Mouse (Mus musculus) layer of hippocampus, postnatal 36 days (tissue): ENCODE data around the gene Primpol. TPM values are rescaled to one million over a fixed set of nuclear protein-coding genes. Genes with fewer than 3 reads are reported as not detected.
A peak's percentile ranks its signal among the peaks of the same experiment; 100 is the strongest.

Experiments used
- DNase-seq, 2 experiments: peaks; one replicate each; pipeline ENCODE4 v3.0.0; 2022
- total RNA-seq, 2 experiments: library from RNA; stranded (reverse); gene quantifications; 2 replicates each; pipeline ENCODE4 v1.2.3; 2021

Primpol gene
- 1 to 10 TPM; 4.2 to 4.8 TPM for total RNA-seq

- peak; percentile 91 for DNase-seq
Observed at GRCm38 (mm10) chr8:46616879-46617689, at the start of gene Primpol, which contains the start of gene Casp3. Gene Primpol (minus strand): TSS chr8:46617212. Gene Casp3 (plus strand): TSS chr8:46617291.

- no peak for DNase-seq
Observed at GRCm38 (mm10) chr8:46655919-46656318, 38.9 kb upstream of the Primpol start.

- DNase-seq = no peak
Observed at GRCm38 (mm10) chr8:46651872-46652271, 34.9 kb upstream of the Primpol start.

- DNase-seq = no peak
Observed at GRCm38 (mm10) chr8:46648421-46648820, 31.4 kb upstream of the Primpol start.

GRCm38 (mm10) chr8:46641272-46641671, 24.3 kb upstream of the Primpol start:
- no peak for DNase-seq

- no peak for DNase-seq
Observed at GRCm38 (mm10) chr8:46639852-46640251, 22.8 kb upstream of the Primpol start.

GRCm38 (mm10) chr8:46639010-46639571, 22.1 kb upstream of the Primpol start:
- peak in 1 of 2 experiments; percentile 21 for DNase-seq

- DNase-seq = no peak
Observed at GRCm38 (mm10) chr8:46630932-46631331, 13.9 kb upstream of the Primpol start.

- no peak for DNase-seq
Observed at GRCm38 (mm10) chr8:46630422-46630821, 13.4 kb upstream of the Primpol start.

GRCm38 (mm10) chr8:46628645-46629044, 11.6 kb upstream of the Primpol start:
- DNase-seq = no peak

GRCm38 (mm10) chr8:46627881-46628280, 10.9 kb upstream of the Primpol start:
- no peak for DNase-seq

- no peak for DNase-seq
Observed at GRCm38 (mm10) chr8:46626642-46627041, 9.6 kb upstream of the Primpol start.

GRCm38 (mm10) chr8:46625166-46625565, 8.2 kb upstream of the Primpol start:
- no peak for DNase-seq

- DNase-seq = no peak
Observed at GRCm38 (mm10) chr8:46622446-46623270, 5.6 kb upstream of the Primpol start.

- DNase-seq = no peak
Observed at GRCm38 (mm10) chr8:46618639-46619320, 1.8 kb upstream of the Primpol start.

- no peak for DNase-seq
Observed at GRCm38 (mm10) chr8:46617690-46618620, 943 bp upstream of the Primpol start.

GRCm38 (mm10) chr8:46615936-46616335, 1.1 kb downstream of the Primpol start:
- no peak for DNase-seq

- no peak for DNase-seq
Observed at GRCm38 (mm10) chr8:46613377-46613776, 3.6 kb downstream of the Primpol start.

GRCm38 (mm10) chr8:46612913-46613312, 4.1 kb downstream of the Primpol start:
- no peak for DNase-seq

GRCm38 (mm10) chr8:46611557-46611956, 5.5 kb downstream of the Primpol start:
- no peak for DNase-seq

- no peak for DNase-seq
Observed at GRCm38 (mm10) chr8:46606930-46607329, 10.1 kb downstream of the Primpol start.
